Mouse (Mus musculus) spleen, adult 12 weeks (tissue): ENCODE results near the gene Rnf182.

Source experiments
- DNase-seq: peaks from one replicate; pipeline ENCODE4 v3.0.0; 2022; ENCODE audit warnings: low spot score

Gene Rnf182

GRCm38 (mm10) chr13:43615577-43616254, at the start of gene Rnf182:
Gene Rnf182 (plus strand): TSS chr13:43615710.
- DNase-seq = no peak

GRCm38 (mm10) chr13:43566184-43566583, 49.3 kb upstream of the Rnf182 start:
- no peak for DNase-seq

- DNase-seq = no peak
Observed at GRCm38 (mm10) chr13:43567141-43567891, 48.2 kb upstream of the Rnf182 start.

GRCm38 (mm10) chr13:43573979-43574378, 41.5 kb upstream of the Rnf182 start:
- DNase-seq = no peak

- DNase-seq = no peak
Observed at GRCm38 (mm10) chr13:43575431-43575830, 40.1 kb upstream of the Rnf182 start.

- DNase-seq = no peak
Observed at GRCm38 (mm10) chr13:43577254-43577653, 38.3 kb upstream of the Rnf182 start.

GRCm38 (mm10) chr13:43577766-43578165, 37.7 kb upstream of the Rnf182 start:
- no peak for DNase-seq

- DNase-seq = no peak
Observed at GRCm38 (mm10) chr13:43579740-43580139, 35.8 kb upstream of the Rnf182 start.

GRCm38 (mm10) chr13:43580661-43581060, 34.8 kb upstream of the Rnf182 start:
- DNase-seq = no peak

- no peak for DNase-seq
Observed at GRCm38 (mm10) chr13:43582961-43583360, 32.5 kb upstream of the Rnf182 start.

GRCm38 (mm10) chr13:43583504-43583903, 32.0 kb upstream of the Rnf182 start:
- no peak for DNase-seq

GRCm38 (mm10) chr13:43585335-43585734, 30.2 kb upstream of the Rnf182 start:
- DNase-seq = no peak

GRCm38 (mm10) chr13:43586966-43587365, 28.5 kb upstream of the Rnf182 start:
- DNase-seq = no peak

- DNase-seq = no peak
Observed at GRCm38 (mm10) chr13:43587844-43588840, 27.4 kb upstream of the Rnf182 start.

GRCm38 (mm10) chr13:43591828-43592680, 23.5 kb upstream of the Rnf182 start:
- no peak for DNase-seq

GRCm38 (mm10) chr13:43592681-43593068, 22.8 kb upstream of the Rnf182 start:
- DNase-seq = no peak

GRCm38 (mm10) chr13:43595896-43596295, 19.6 kb upstream of the Rnf182 start:
- DNase-seq = no peak

- no peak for DNase-seq
Observed at GRCm38 (mm10) chr13:43600967-43601366, 14.5 kb upstream of the Rnf182 start.

- DNase-seq = no peak
Observed at GRCm38 (mm10) chr13:43602440-43602839, 13.1 kb upstream of the Rnf182 start.

GRCm38 (mm10) chr13:43603042-43603441, 12.5 kb upstream of the Rnf182 start:
- no peak for DNase-seq

GRCm38 (mm10) chr13:43608854-43609253, 6.7 kb upstream of the Rnf182 start:
- DNase-seq = no peak
